Mouse (Mus musculus) C3H10T1/2 (cell line): ENCODE measurements around the gene Hmgb3. TPM values are rescaled to one million over a fixed set of nuclear protein-coding genes. Genes with fewer than 3 reads are reported as not detected.

Experiments
- polyA plus RNA-seq, 2 experiments: library from polyadenylated mRNA; unstranded; fragments of >200 nt; fragmentation: generic; extraction: Trizol; gene quantifications; one replicate each; pipeline ENCODE4 v1.2.1; 2012; ENCODE audit warnings: missing spikeins in 2 of 2

Gene Hmgb3
- 10 to 100 TPM in 1 of 2 experiments, 1 to 10 TPM in 1; 10.0 to 23.7 TPM for polyA plus RNA-seq

GRCm38 (mm10) chrX:71555415-71556114 lies at the start of gene Hmgb3:
TSS of gene Hmgb3 (plus strand) at chrX:71555918.

Other genes starting within 250 kb of the Hmgb3 start
- gene Mtmr1, start 191.2 kb upstream of the Hmgb3 start, polyA plus RNA-seq = 1 to 10 TPM in 1 of 2 experiments, under 1 TPM in 1; 0.15 to 3.1 TPM
- 10 to 100 TPM; 11.9 to 47.9 TPM for gene Cd99l2, start 63.1 kb upstream of the Hmgb3 start, polyA plus RNA-seq
- not detected for gene Gpr50, start 107.7 kb downstream of the Hmgb3 start, polyA plus RNA-seq